Mouse (Mus musculus) E14TG2a.4 (cell line): ENCODE data around the gene Mkln1.

ENCODE experiments used
- H3K27me3 ChIP-seq: 2 replicates; pipeline ENCODE4 v1.6.1; 2014; ENCODE audit warnings: low read length, control low read depth; ENCODE audit not compliant: insufficient read depth
- H3K36me3 ChIP-seq: 2 replicates; pipeline ENCODE4 v1.6.1; 2014; ENCODE audit warnings: low read length, control low read depth; ENCODE audit not compliant: insufficient read depth
- H3K4me1 ChIP-seq: replicated peaks from 2 replicates; pipeline ENCODE4 v1.6.1; 2014; ENCODE audit warnings: low read depth, low read length, control low read depth
- H3K4me3 ChIP-seq: replicated peaks from 2 replicates; pipeline ENCODE4 v1.5.1; 2014; ENCODE audit warnings: mild to moderate bottlenecking, low read length
- H3K9me3 ChIP-seq: 2 replicates; pipeline ENCODE4 v1.6.1; 2014; ENCODE audit warnings: low read length, control low read depth
- CTCF ChIP-seq: conservative IDR thresholded peaks from 2 replicates; pipeline ENCODE4 v1.5.1; 2014; ENCODE audit warnings: low read length
- NANOG ChIP-seq: IDR thresholded peaks from 2 replicates; pipeline ENCODE4 v1.6.1; 2014; ENCODE audit warnings: borderline replicate concordance, low read length, mixed read lengths
- POU5F1 ChIP-seq: IDR thresholded peaks from 2 replicates; pipeline ENCODE4 v1.6.1; 2014; ENCODE audit warnings: low read length, borderline replicate concordance

The Mkln1 gene

DNA sequence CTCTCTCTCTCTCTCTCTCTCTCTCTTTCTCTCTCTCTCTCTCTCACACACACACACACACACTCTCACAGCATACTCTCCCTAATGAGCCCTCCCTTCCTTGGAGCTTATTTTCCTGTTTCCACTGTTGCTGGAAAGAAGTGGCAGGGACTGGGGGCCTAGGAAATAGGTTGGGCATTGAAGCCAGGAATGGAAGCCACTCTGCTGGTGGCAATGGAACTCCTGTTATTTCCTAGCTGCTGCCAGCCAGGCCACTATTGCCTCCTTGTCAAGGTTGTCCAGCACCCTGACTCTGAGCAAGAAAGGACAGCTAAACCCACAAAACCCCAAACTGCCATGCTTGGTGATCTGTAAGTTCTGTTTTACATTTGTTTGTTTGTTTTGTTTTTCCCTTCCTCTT, 15.0 kb downstream of the Mkln1 start:
- no peaks in the 10 kb centered on the region for H3K36me3 ChIP-seq
- no peak overlapping the region for H3K4me3 ChIP-seq
- H3K4me1 ChIP-seq, result no peaks in the 10 kb centered on the region
- no peaks in the 10 kb centered on the region for H3K9me3 ChIP-seq
- TF ChIP-seq POU5F1, result no peak
- TF ChIP-seq NANOG, result no peak
- TF ChIP-seq CTCF, result no peak
- H3K27me3 ChIP-seq, result no peaks in the 10 kb centered on the region

DNA sequence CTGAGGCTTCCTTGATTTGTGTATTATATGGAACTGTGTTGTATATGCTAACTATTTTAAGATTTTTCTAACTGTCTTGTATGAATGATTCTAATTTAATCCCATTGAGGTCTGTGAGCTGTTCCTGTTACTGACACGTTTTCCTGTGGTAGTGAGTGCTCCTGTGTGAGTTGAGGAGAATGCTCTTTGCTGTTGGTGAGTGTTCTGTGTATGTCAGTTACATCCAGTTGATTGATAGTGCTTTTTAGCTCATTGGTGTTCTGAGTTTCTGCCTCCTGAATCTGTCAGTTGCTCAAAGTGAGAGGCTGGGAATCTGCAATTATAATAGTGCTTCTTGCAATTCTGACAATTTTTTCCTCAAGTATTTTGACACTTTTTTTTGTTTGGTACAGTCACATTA, 15.8 kb downstream of the Mkln1 start:
- TF ChIP-seq NANOG (no peak), POU5F1 (no peak), CTCF (no peak)
- H3K36me3 ChIP-seq, result no peaks in the 10 kb centered on the region

DNA sequence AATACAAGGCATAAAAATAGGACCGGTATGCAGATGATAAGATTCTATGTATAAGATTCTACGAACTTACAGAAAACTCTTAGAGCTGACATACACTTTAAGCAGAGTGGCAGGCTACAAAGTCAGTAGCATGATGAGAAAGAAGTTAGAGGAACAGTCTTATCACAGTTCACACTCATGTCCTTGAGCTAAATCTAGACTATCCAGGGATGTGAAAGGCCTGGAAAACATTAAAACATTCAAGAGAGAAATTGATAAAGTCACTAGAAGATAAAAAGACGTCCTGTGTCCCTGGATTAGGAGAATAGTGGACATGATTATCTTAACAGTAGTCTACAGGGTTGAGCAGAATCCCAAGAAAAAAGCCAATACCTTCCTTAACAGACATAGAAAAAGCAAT, 26.9 kb downstream of the Mkln1 start:
- Histone ChIP-seq H3K27me3 (no peaks in the 10 kb centered on the region), H3K4me1 (no peaks in the 10 kb centered on the region), H3K36me3 (0 out of 2 replicates have a peak, but pooled peaks cover 3% of the 10 kb centered on the region), H3K4me3 (no peak overlapping the region), H3K9me3 (no peaks in the 10 kb centered on the region)
- TF ChIP-seq CTCF, result no peak
- TF ChIP-seq POU5F1, result no peak
- TF ChIP-seq NANOG, result no peak

More for the DNA sequence above, 15.8 kb downstream of the Mkln1 start:
- Histone ChIP-seq H3K4me1 (no peaks in the 10 kb centered on the region), H3K27me3 (no peaks in the 10 kb centered on the region), H3K9me3 (no peaks in the 10 kb centered on the region), H3K4me3 (no peak overlapping the region)

GRCm38 (mm10) chr6:31437264-31437663, 38.7 kb downstream of the Mkln1 start:
- TF ChIP-seq CTCF (no peak), POU5F1 (no peak), NANOG (no peak)
- Histone ChIP-seq H3K9me3 (no peaks in the 10 kb centered on the region), H3K27me3 (no peaks in the 10 kb centered on the region), H3K4me3 (no peak overlapping the region), H3K4me1 (no peaks in the 10 kb centered on the region; the same call in 1 of the 2 replicates), H3K36me3 (peaks cover 14% of the 10 kb centered on the region)

GRCm38 (mm10) chr6:31445258-31445657, 46.7 kb downstream of the Mkln1 start:
- H3K9me3 ChIP-seq, result no peaks in the 10 kb centered on the region
- no peaks in the 10 kb centered on the region for H3K27me3 ChIP-seq
- H3K36me3 ChIP-seq, result peaks cover 9% of the 10 kb centered on the region
- H3K4me3 ChIP-seq, result no peak overlapping the region
- H3K4me1 ChIP-seq, result no peaks in the 10 kb centered on the region
- TF ChIP-seq POU5F1, result no peak
- TF ChIP-seq CTCF, result no peak
- TF ChIP-seq NANOG, result no peak

GRCm38 (mm10) chr6:31453735-31454134, 55.2 kb downstream of the Mkln1 start:
- Histone ChIP-seq H3K4me1 (no peaks in the 10 kb centered on the region), H3K4me3 (no peak overlapping the region), H3K27me3 (no peaks in the 10 kb centered on the region), H3K9me3 (no peaks in the 10 kb centered on the region), H3K36me3 (peaks cover 18% of the 10 kb centered on the region)
- TF ChIP-seq CTCF (peak; percentile 55; the same call in 1 of the 2 replicates), POU5F1 (no peak), NANOG (no peak)

DNA sequence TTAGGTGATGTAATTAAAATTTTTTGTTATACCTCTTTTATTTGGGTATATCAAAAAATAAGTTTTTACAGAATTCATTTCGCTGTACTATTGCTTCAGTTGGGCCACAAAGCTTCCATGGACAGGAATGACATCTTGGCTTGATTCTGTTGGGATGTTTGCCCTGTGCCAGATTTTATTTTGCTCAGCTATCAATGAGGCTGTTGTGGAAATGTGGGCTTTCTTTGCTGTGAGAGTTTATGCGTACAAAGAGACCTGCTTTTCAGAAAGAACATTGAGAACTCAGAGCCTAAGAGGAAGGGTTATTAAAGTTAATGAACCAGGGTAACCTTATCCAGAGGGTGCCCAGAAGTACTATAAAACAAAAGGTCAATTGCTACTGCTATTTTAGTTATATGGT, 56.8 kb downstream of the Mkln1 start:
- H3K9me3 ChIP-seq, result no peaks in the 10 kb centered on the region
- no peaks in the 10 kb centered on the region for H3K4me1 ChIP-seq
- H3K4me3 ChIP-seq, result no peak overlapping the region
- H3K36me3 ChIP-seq, result peaks cover 16% of the 10 kb centered on the region; the same call in 1 of the 2 replicates
- no peaks in the 10 kb centered on the region for H3K27me3 ChIP-seq
- TF ChIP-seq POU5F1, result no peak
- no peak for TF ChIP-seq NANOG
- no peak for TF ChIP-seq CTCF

- H3K4me3 ChIP-seq, result no peak overlapping the region
- no peaks in the 10 kb centered on the region for H3K4me1 ChIP-seq
- no peaks in the 10 kb centered on the region for H3K9me3 ChIP-seq
- peaks cover 16% of the 10 kb centered on the region; the same call in 1 of the 2 replicates for H3K36me3 ChIP-seq
- H3K27me3 ChIP-seq, result no peaks in the 10 kb centered on the region
- no peak for TF ChIP-seq POU5F1
- TF ChIP-seq NANOG, result no peak
Measured at GRCm38 (mm10) chr6:31456988-31457387, 58.5 kb downstream of the Mkln1 start.

DNA sequence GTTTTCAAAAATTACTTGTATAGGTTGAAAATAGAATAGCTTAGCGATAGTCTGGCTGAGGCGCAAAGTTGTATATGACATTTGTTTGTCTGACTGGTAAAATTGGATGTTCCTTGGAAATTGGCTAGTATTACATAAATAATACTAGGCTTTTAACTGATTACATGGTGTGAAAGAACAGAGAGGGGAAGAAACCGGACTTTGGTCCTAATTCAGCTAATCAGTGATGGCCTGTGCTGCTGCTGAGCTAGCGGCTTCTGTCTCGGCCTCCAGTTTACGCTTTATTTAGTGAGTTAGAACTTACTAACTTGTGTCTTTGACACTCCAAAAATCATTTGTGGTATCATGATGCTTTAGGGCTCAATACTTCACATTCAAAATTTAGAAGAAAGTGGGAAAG, 70.9 kb downstream of the Mkln1 start:
- no peaks in the 10 kb centered on the region for H3K9me3 ChIP-seq
- H3K27me3 ChIP-seq, result no peaks in the 10 kb centered on the region
- TF ChIP-seq POU5F1, result no peak
- TF ChIP-seq CTCF, result no peak

More for the DNA sequence above, 70.9 kb downstream of the Mkln1 start:
- no peak overlapping the region for H3K4me3 ChIP-seq
- peaks cover 9% of the 10 kb centered on the region for H3K36me3 ChIP-seq
- no peaks in the 10 kb centered on the region for H3K4me1 ChIP-seq
